Mouse (Mus musculus): ENCODE results near the gene Prss53. TPM values are rescaled to one million over a fixed set of nuclear protein-coding genes. Genes with fewer than 3 reads are reported as not detected.
A peak's percentile ranks its signal among the peaks of the same experiment; 100 is the strongest.

Gene Prss53
- polyA plus RNA-seq, 1 experiment from 2014 or later: 1.4 TPM

- Histone ChIP-seq H3K4me1 (ENCODE audit: control insufficient read depth, insufficient read depth, low read length) (0 out of 2 replicates have a peak, but pooled peaks cover 3% of the 10 kb centered on the region), H3K9ac (replicated peaks; ENCODE audit: low read depth, low read length) (no peak overlapping the region), H3K4me2 (replicated peaks; ENCODE audit: low read depth, low read length) (no peak overlapping the region), H3K27me3 (ENCODE audit: control insufficient read depth, insufficient read depth, low read length) (no peaks in the 10 kb centered on the region), H3K36me3 (ENCODE audit: control insufficient read depth, insufficient read depth, low read length) (peaks cover 14% of the 10 kb centered on the region), H3K4me3 (ENCODE audit: low read depth, low read length) (no peak overlapping the region), H3K9me3 (ENCODE audit: control insufficient read depth, low read depth, low read length) (no peaks in the 10 kb centered on the region), H3K27ac (ENCODE audit: low read length) (peak overlapping the region; percentile 59; the same call in 1 of the 2 replicates)
- ATAC-seq (ENCODE audit: insufficient number of reproducible peaks, insufficient read depth, low FRiP score, low read depth): no peak
- 65% methylated on average over 6 of the region's 6 CpGs for WGBS
Measured at GRCm38 (mm10) chr7:127922451-127923275, 31.9 kb upstream of the Prss53 start.

GRCm38 (mm10) chr7:127921516-127921915 is 30.7 kb upstream of the Prss53 start:
- no peak overlapping the region for H3K9ac ChIP-seq (replicated peaks; ENCODE audit: low read depth, low read length)
- peaks cover 17% of the 10 kb centered on the region for H3K36me3 ChIP-seq (ENCODE audit: control insufficient read depth, insufficient read depth, low read length)
- no peaks in the 10 kb centered on the region for H3K9me3 ChIP-seq (ENCODE audit: control insufficient read depth, low read depth, low read length)
- H3K4me1 ChIP-seq (ENCODE audit: control insufficient read depth, insufficient read depth, low read length): 0 out of 2 replicates have a peak, but pooled peaks cover 3% of the 10 kb centered on the region
- H3K27ac ChIP-seq (ENCODE audit: low read length): no peak overlapping the region
- ATAC-seq (ENCODE audit: insufficient number of reproducible peaks, insufficient read depth, low FRiP score, low read depth): no peak
- H3K27me3 ChIP-seq (ENCODE audit: control insufficient read depth, insufficient read depth, low read length): no peaks in the 10 kb centered on the region
- WGBS: 66% methylated on average over 8 of the region's 8 CpGs
- no peak overlapping the region for H3K4me3 ChIP-seq (ENCODE audit: low read depth, low read length)
- no peak overlapping the region for H3K4me2 ChIP-seq (replicated peaks; ENCODE audit: low read depth, low read length)

GRCm38 (mm10) chr7:127919290-127919689 is 28.5 kb upstream of the Prss53 start:
- ATAC-seq (ENCODE audit: insufficient number of reproducible peaks, insufficient read depth, low FRiP score, low read depth): no peak
- no peak overlapping the region for H3K27ac ChIP-seq (ENCODE audit: low read length)
- H3K4me2 ChIP-seq (replicated peaks; ENCODE audit: low read depth, low read length): no peak overlapping the region
- H3K4me1 ChIP-seq (ENCODE audit: control insufficient read depth, insufficient read depth, low read length): 0 out of 2 replicates have a peak, but pooled peaks cover 3% of the 10 kb centered on the region
- no peaks in the 10 kb centered on the region for H3K27me3 ChIP-seq (ENCODE audit: control insufficient read depth, insufficient read depth, low read length)
- no peak overlapping the region for H3K4me3 ChIP-seq (ENCODE audit: low read depth, low read length)
- H3K9ac ChIP-seq (replicated peaks; ENCODE audit: low read depth, low read length): no peak overlapping the region
- H3K36me3 ChIP-seq (ENCODE audit: control insufficient read depth, insufficient read depth, low read length): peaks cover 10% of the 10 kb centered on the region
- WGBS: 70% methylated on average over 7 of the region's 7 CpGs
- no peaks in the 10 kb centered on the region for H3K9me3 ChIP-seq (ENCODE audit: control insufficient read depth, low read depth, low read length)

- no peaks in the 10 kb centered on the region for H3K27me3 ChIP-seq (ENCODE audit: control insufficient read depth, insufficient read depth, low read length)
- no peak overlapping the region for H3K4me3 ChIP-seq (ENCODE audit: low read depth, low read length)
- peaks cover under 1% of the 10 kb centered on the region; the same call in 1 of the 2 replicates for H3K4me1 ChIP-seq (ENCODE audit: control insufficient read depth, insufficient read depth, low read length)
- H3K36me3 ChIP-seq (ENCODE audit: control insufficient read depth, insufficient read depth, low read length): peaks cover 10% of the 10 kb centered on the region
- no peak for ATAC-seq (ENCODE audit: insufficient number of reproducible peaks, insufficient read depth, low FRiP score, low read depth)
- no peak overlapping the region for H3K27ac ChIP-seq (ENCODE audit: low read length)
- no peaks in the 10 kb centered on the region for H3K9me3 ChIP-seq (ENCODE audit: control insufficient read depth, low read depth, low read length)
- WGBS: 54% methylated on average over 3 of the region's 3 CpGs
- no peak overlapping the region for H3K9ac ChIP-seq (replicated peaks; ENCODE audit: low read depth, low read length)
- H3K4me2 ChIP-seq (replicated peaks; ENCODE audit: low read depth, low read length): no peak overlapping the region
Measured at GRCm38 (mm10) chr7:127918203-127918602, 27.4 kb upstream of the Prss53 start.

- Histone ChIP-seq H3K4me3 (ENCODE audit: low read depth, low read length) (no peak overlapping the region), H3K27me3 (ENCODE audit: control insufficient read depth, insufficient read depth, low read length) (no peaks in the 10 kb centered on the region)
- 87% methylated on average over 12 of the region's 12 CpGs for WGBS
Measured at GRCm38 (mm10) chr7:127915293-127915692, 24.5 kb upstream of the Prss53 start.

GRCm38 (mm10) chr7:127912938-127913337 is 22.2 kb upstream of the Prss53 start:
- H3K27me3 ChIP-seq (ENCODE audit: control insufficient read depth, insufficient read depth, low read length): no peaks in the 10 kb centered on the region
- H3K27ac ChIP-seq (ENCODE audit: low read length): peak overlapping the region; percentile 82; the same call in 1 of the 2 replicates
- H3K36me3 ChIP-seq (ENCODE audit: control insufficient read depth, insufficient read depth, low read length): peaks cover 23% of the 10 kb centered on the region
- peaks cover 4% of the 10 kb centered on the region; the same call in 1 of the 2 replicates for H3K4me1 ChIP-seq (ENCODE audit: control insufficient read depth, insufficient read depth, low read length)
- H3K9me3 ChIP-seq (ENCODE audit: control insufficient read depth, low read depth, low read length): no peaks in the 10 kb centered on the region
- no peak for ATAC-seq (ENCODE audit: insufficient number of reproducible peaks, insufficient read depth, low FRiP score, low read depth)
- peak overlapping the region; percentile 51 for H3K4me2 ChIP-seq (replicated peaks; ENCODE audit: low read depth, low read length)
- peak overlapping the region; percentile 58 for H3K9ac ChIP-seq (replicated peaks; ENCODE audit: low read depth, low read length)
- peak overlapping the region; percentile 92 for H3K4me3 ChIP-seq (ENCODE audit: low read depth, low read length)
- WGBS: 15% methylated on average over 4 of the region's 4 CpGs

More at GRCm38 (mm10) chr7:127915293-127915692, 24.5 kb upstream of the Prss53 start:
- H3K9ac ChIP-seq (replicated peaks; ENCODE audit: low read depth, low read length): no peak overlapping the region
- H3K27ac ChIP-seq (ENCODE audit: low read length): no peak overlapping the region
- H3K4me2 ChIP-seq (replicated peaks; ENCODE audit: low read depth, low read length): no peak overlapping the region
- H3K36me3 ChIP-seq (ENCODE audit: control insufficient read depth, insufficient read depth, low read length): peaks cover 8% of the 10 kb centered on the region
- no peaks in the 10 kb centered on the region for H3K9me3 ChIP-seq (ENCODE audit: control insufficient read depth, low read depth, low read length)
- peaks cover 4% of the 10 kb centered on the region; the same call in 1 of the 2 replicates for H3K4me1 ChIP-seq (ENCODE audit: control insufficient read depth, insufficient read depth, low read length)
- no peak for ATAC-seq (ENCODE audit: insufficient number of reproducible peaks, insufficient read depth, low FRiP score, low read depth)

GRCm38 (mm10) chr7:127912190-127912871 is 21.6 kb upstream of the Prss53 start, which contains the start of gene Kat8:
Kat8 (plus strand) TSS chr7:127912516.
- Histone ChIP-seq H3K4me3 (ENCODE audit: low read depth, low read length) (peak within 1 kb of the TSS; percentile 92), H3K36me3 (ENCODE audit: control insufficient read depth, insufficient read depth, low read length) (peaks cover 29% of the 10 kb centered on the region), H3K4me2 (replicated peaks; ENCODE audit: low read depth, low read length) (peak within 1 kb of the TSS; percentile 51), H3K4me1 (ENCODE audit: control insufficient read depth, insufficient read depth, low read length) (peaks cover 4% of the 10 kb centered on the region; the same call in 1 of the 2 replicates), H3K9ac (replicated peaks; ENCODE audit: low read depth, low read length) (peak within 1 kb of the TSS; percentile 58), H3K27me3 (ENCODE audit: control insufficient read depth, insufficient read depth, low read length) (no peaks in the 10 kb centered on the region), H3K9me3 (ENCODE audit: control insufficient read depth, low read depth, low read length) (no peaks in the 10 kb centered on the region), H3K27ac (ENCODE audit: low read length) (peak within 1 kb of the TSS; percentile 82)
- WGBS: under 1% methylated on average over 40 of the region's 40 CpGs
- peak; percentile 96 for ATAC-seq (ENCODE audit: insufficient number of reproducible peaks, insufficient read depth, low FRiP score, low read depth)

- Histone ChIP-seq H3K9ac (replicated peaks; ENCODE audit: low read depth, low read length) (no peak overlapping the region), H3K27me3 (ENCODE audit: control insufficient read depth, insufficient read depth, low read length) (no peaks in the 10 kb centered on the region), H3K9me3 (ENCODE audit: control insufficient read depth, low read depth, low read length) (no peaks in the 10 kb centered on the region), H3K4me2 (replicated peaks; ENCODE audit: low read depth, low read length) (no peak overlapping the region), H3K27ac (ENCODE audit: low read length) (no peak overlapping the region), H3K4me1 (ENCODE audit: control insufficient read depth, insufficient read depth, low read length) (peaks cover 12% of the 10 kb centered on the region; the same call in 1 of the 2 replicates), H3K36me3 (ENCODE audit: control insufficient read depth, insufficient read depth, low read length) (peaks cover 44% of the 10 kb centered on the region), H3K4me3 (ENCODE audit: low read depth, low read length) (no peak overlapping the region)
- no peak for ATAC-seq (ENCODE audit: insufficient number of reproducible peaks, insufficient read depth, low FRiP score, low read depth)
- WGBS: 84% methylated on average over 4 of the region's 4 CpGs
Measured at GRCm38 (mm10) chr7:127908656-127909055, 17.9 kb upstream of the Prss53 start.

Measured in stomach, embryonic 14.5 days (tissue).